8 mouse cellular contexts compared by ENCODE assay signal in genomic region chr19:41317315-41318095, GRCm38 (mm10). TPM values are rescaled to one million over a fixed set of nuclear protein-coding genes. Genes with fewer than 3 reads are reported as not detected.
DNase-seq lines count a peak whose midpoint lies in the region; ATAC-seq and TF ChIP-seq lines count a peak whose summit lies in the region.

No protein-coding gene starts in this region.

- no peak overlapping the region for H3K4me3 ChIP-seq in gastrocnemius, adult 2 months
- H3K4me3 ChIP-seq in ES-E14 (ENCODE audit: insufficient read depth in 1 of 2, low read depth in 1 of 2, low read length in 2 of 2, poor library complexity in 1 of 2, severe bottlenecking in 1 of 2): no peak overlapping the region
- no peak overlapping the region for H3K4me3 ChIP-seq in hindbrain, embryonic 10.5 days
- H3K4me3 ChIP-seq in midbrain, embryonic 12.5 days: no peak overlapping the region

- intact Hi-C loops in gastrocnemius, adult 2 months (cut with DNase I): loop anchor here (2.0 to 10.0 kb wide), 3 partner anchors 165 to 447 kb away; partner anchors contain the start of gene Lcor

- no peak for ATAC-seq in midbrain, embryonic 12.5 days (ENCODE audit: low FRiP score, low read depth)

- TF ChIP-seq CTCF in gastrocnemius, adult 2 months (IDR thresholded peaks at IDR 0.05): peak; percentile 62

- H3K4me1 ChIP-seq in ES-E14 (ENCODE audit: control insufficient read depth in 2 of 2, insufficient read depth in 2 of 2, low read length in 2 of 2, poor library complexity in 1 of 2): no peaks in the 10 kb centered on the region
- peaks cover 8% of the 10 kb centered on the region for H3K4me1 ChIP-seq in hindbrain, embryonic 10.5 days (replicated peaks)
- peaks cover 9% of the 10 kb centered on the region; the same call in 1 of the 2 replicates for H3K4me1 ChIP-seq in midbrain, embryonic 12.5 days

- 0 out of 2 replicates have a peak, but pooled peaks cover 8% of the 10 kb centered on the region for H3K27me3 ChIP-seq in hindbrain, embryonic 10.5 days (ENCODE audit: insufficient read depth, poor library complexity, severe bottlenecking)
- 0 out of 2 replicates have a peak, but pooled peaks cover 4% of the 10 kb centered on the region for H3K27me3 ChIP-seq in midbrain, embryonic 12.5 days
- H3K27me3 ChIP-seq in splenic B cell, adult 2 months (ENCODE audit: control insufficient read depth, insufficient read depth, low read length, poor library complexity, severe bottlenecking): no peaks in the 10 kb centered on the region

- in situ Hi-C loops in ES-E14 (cut with MboI; ENCODE audit: low sequenced_read_pairs in 2 of 2, unreplicated experiment in 2 of 2): no loop called here

- no peak overlapping the region for H3K9ac ChIP-seq in ES-E14 (ENCODE audit: insufficient read depth, low read depth, low read length, poor library complexity, severe bottlenecking)
- H3K9ac ChIP-seq in midbrain, embryonic 12.5 days (replicated peaks): no peak overlapping the region

- WGBS in hindbrain, embryonic 10.5 days: 35% methylated on average over 11 of the region's 11 CpGs
- WGBS in midbrain, embryonic 12.5 days: 27% methylated on average over 11 of the region's 11 CpGs

- H3K27ac ChIP-seq in gastrocnemius, adult 2 months: no peak overlapping the region
- no peak overlapping the region for H3K27ac ChIP-seq in ES-E14 (ENCODE audit: insufficient read depth, low read depth, low read length, poor library complexity, severe bottlenecking)
- H3K27ac ChIP-seq in hindbrain, embryonic 10.5 days: no peak overlapping the region
- no peak overlapping the region for H3K27ac ChIP-seq in midbrain, embryonic 12.5 days (replicated peaks)

- H3K9me3 ChIP-seq in ES-E14 (ENCODE audit: control insufficient read depth, insufficient read depth, low read depth, low read length): no peaks in the 10 kb centered on the region
- H3K9me3 ChIP-seq in hindbrain, embryonic 10.5 days: no peaks in the 10 kb centered on the region
- no peaks in the 10 kb centered on the region for H3K9me3 ChIP-seq in midbrain, embryonic 12.5 days

- H3K4me2 ChIP-seq in midbrain, embryonic 12.5 days (replicated peaks): 0 out of 2 replicates have a peak overlapping the region, but pooled peaks have one; percentile 21

- H3K36me3 ChIP-seq in ES-E14 (ENCODE audit: control insufficient read depth, insufficient read depth, low read length, poor library complexity, severe bottlenecking): no peaks in the 10 kb centered on the region
- H3K36me3 ChIP-seq in hindbrain, embryonic 10.5 days: no peaks in the 10 kb centered on the region
- H3K36me3 ChIP-seq in midbrain, embryonic 12.5 days: no peaks in the 10 kb centered on the region
- H3K36me3 ChIP-seq in splenic B cell, adult 2 months (ENCODE audit: control insufficient read depth, insufficient read depth, low read length, poor library complexity, severe bottlenecking): peaks cover 33% of the 10 kb centered on the region

- peak; percentile 36 for DNase-seq in gastrocnemius, adult 2 months
- no peak for DNase-seq in gastrocnemius, postnatal 25 days
- DNase-seq in ES-E14 (ENCODE audit: low read depth, low spot score): no peak
- DNase-seq in cerebellum, postnatal 10 days: peak; percentile 78 to 79
- peak; percentile 49 for DNase-seq in hindbrain, embryonic 10.5 days (ENCODE audit: low spot score)
- DNase-seq in layer of hippocampus, postnatal 14 days (ENCODE audit: low spot score in 2 of 2): peak; percentile 39 to 46
- peak; percentile 81 for DNase-seq in splenic B cell, adult 2 months (ENCODE audit: low read depth, low spot score)

TF ChIP-seq in ES-E14, 5 proteins besides CTCF, POLR2A, EP300 and RAD21:
- TF ChIP-seq ZNF384 (IDR thresholded peaks at IDR 0.05; ENCODE audit: low read depth, low read length): no peak
- TF ChIP-seq ZC3H11A (IDR thresholded peaks at IDR 0.05; ENCODE audit: borderline replicate concordance, low read depth, low read length): no peak
- 0 out of 2 replicates have a peak, but pooled peaks have one; percentile 37 for TF ChIP-seq CHD2 (IDR thresholded peaks at IDR 0.05; ENCODE audit: low read depth, low read length)
- TF ChIP-seq MAFK (IDR thresholded peaks at IDR 0.05; ENCODE audit: insufficient read depth, low read depth, low read length): no peak
- TF ChIP-seq HCFC1 (IDR thresholded peaks at IDR 0.05; ENCODE audit: borderline replicate concordance, insufficient read depth, low read length): no peak
TF ChIP-seq in ES-E14: peak in this region for 1.

RNA-seq across cellular contexts. Expression of gene Tm9sf3, which starts 53.7 kb away (rescaled TPM):
- total RNA-seq in gastrocnemius, adult 2 months (2021): 10 to 100 TPM; 63.3 to 68.4 TPM
- 10 to 100 TPM; 62.1 to 62.8 TPM for total RNA-seq in gastrocnemius, postnatal 25 days (2021)
- total RNA-seq in ES-E14 (2012; rRNA removed): 112 and 117 TPM in 2 replicates
- 74.8 and 98.1 TPM in 2 replicates for polyA plus RNA-seq in hindbrain, embryonic 10.5 days (2016; fragmentation: Nextera tagmentation; extraction: Ambion mirVana)
- 100 to 1,000 TPM; 130 to 136 TPM for total RNA-seq in layer of hippocampus, postnatal 14 days (2021)
- polyA plus RNA-seq in midbrain, embryonic 12.5 days (2016; fragmentation: Nextera tagmentation; extraction: Ambion mirVana): 118 and 135 TPM in 2 replicates

Comparison
In these comparisons a context has a peak if more than half of its experiments do, and no peak if none do; other contexts are left out.
1. DNase-seq: peak in gastrocnemius, adult 2 months (single experiment), cerebellum, postnatal 10 days (2 of 2), hindbrain, embryonic 10.5 days (single experiment), layer of hippocampus, postnatal 14 days (2 of 2) and splenic B cell, adult 2 months (single experiment); none in gastrocnemius, postnatal 25 days (single experiment) and ES-E14 (single experiment).